Mouse (Mus musculus): ENCODE results near the gene Timm44. TPM values are rescaled to one million over a fixed set of nuclear protein-coding genes. Genes with fewer than 3 reads are reported as not detected.

Gene Timm44
- polyA plus RNA-seq, 1 experiment from 2014 or later = 77.0 TPM

- Histone ChIP-seq H3K4me2 (peak overlapping the region; percentile 92), H3K27ac (ENCODE audit: low read depth) (peak overlapping the region; percentile 60), H3K4me3 (ENCODE audit: low read depth, low read length) (peak overlapping the region; percentile 42), H3K9ac (peak overlapping the region; percentile 54), H3K27me3 (ENCODE audit: insufficient read depth, low read length) (peaks cover 37% of the 10 kb centered on the region), H3K9me3 (ENCODE audit: low read depth, low read length) (no peaks in the 10 kb centered on the region), H3K4me1 (ENCODE audit: insufficient read depth) (0 out of 2 replicates have a peak, but pooled peaks cover 9% of the 10 kb centered on the region), H3K36me3 (ENCODE audit: insufficient read depth) (peaks cover 8% of the 10 kb centered on the region; the same call in 1 of the 2 replicates)
- 2% methylated on average over 17 of the region's 18 CpGs for WGBS
- no peak for TF ChIP-seq CTCF (IDR thresholded peaks at IDR 0.05; ENCODE audit: low read depth)
- DNase-seq (peak; percentile 73), ATAC-seq (ENCODE audit: insufficient read depth) (peak; percentile 68)
Observed at GRCm38 (mm10) chr8:4213210-4214005, 62.3 kb downstream of the Timm44 start.

- peak overlapping the region; percentile 42 for H3K4me3 ChIP-seq (ENCODE audit: low read depth, low read length)
- peak overlapping the region; percentile 54 for H3K9ac ChIP-seq
- H3K4me1 ChIP-seq (ENCODE audit: insufficient read depth) = 0 out of 2 replicates have a peak, but pooled peaks cover 9% of the 10 kb centered on the region
- H3K27me3 ChIP-seq (ENCODE audit: insufficient read depth, low read length) = peaks cover 33% of the 10 kb centered on the region
- 2% methylated on average over 25 of the region's 25 CpGs for WGBS
- DNase-seq = peak; percentile 50
- peak; percentile 14 for ATAC-seq (ENCODE audit: insufficient read depth)
- H3K27ac ChIP-seq (ENCODE audit: low read depth) = no peak overlapping the region
- H3K9me3 ChIP-seq (ENCODE audit: low read depth, low read length) = no peaks in the 10 kb centered on the region
- peaks cover 11% of the 10 kb centered on the region; the same call in 1 of the 2 replicates for H3K36me3 ChIP-seq (ENCODE audit: insufficient read depth)
- peak overlapping the region; percentile 92 for H3K4me2 ChIP-seq
- TF ChIP-seq CTCF (IDR thresholded peaks at IDR 0.05; ENCODE audit: low read depth) = no peak
Observed at GRCm38 (mm10) chr8:4212809-4213209, 62.9 kb downstream of the Timm44 start.

DNA sequence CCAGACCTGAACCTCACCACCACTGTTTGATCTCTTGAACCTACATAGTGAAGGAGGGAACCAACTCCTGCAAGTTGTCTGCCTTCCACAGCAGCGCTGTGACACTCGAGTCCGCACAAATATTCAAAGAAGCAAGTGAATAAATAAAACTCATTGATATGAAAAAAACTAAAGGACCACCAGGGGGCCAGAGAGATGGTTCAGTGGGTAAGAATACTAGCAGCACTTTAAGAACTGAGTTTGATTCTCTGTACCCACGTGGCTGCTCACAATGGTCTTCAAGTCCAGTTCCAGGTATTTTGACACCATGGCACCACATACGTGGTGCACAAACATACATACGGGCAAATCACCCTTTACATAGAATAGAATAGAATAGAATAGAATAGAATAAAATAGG is 64.6 kb downstream of the Timm44 start:
- H3K4me3 ChIP-seq (ENCODE audit: low read depth, low read length) = no peak overlapping the region
- peaks cover 18% of the 10 kb centered on the region for H3K27me3 ChIP-seq (ENCODE audit: insufficient read depth, low read length)
- no peak overlapping the region for H3K27ac ChIP-seq (ENCODE audit: low read depth)
- H3K4me2 ChIP-seq = no peak overlapping the region
- no peak for ATAC-seq (ENCODE audit: insufficient read depth)
- H3K36me3 ChIP-seq (ENCODE audit: insufficient read depth) = peaks cover 11% of the 10 kb centered on the region; the same call in 1 of the 2 replicates
- 0 out of 2 replicates have a peak, but pooled peaks cover 9% of the 10 kb centered on the region for H3K4me1 ChIP-seq (ENCODE audit: insufficient read depth)
- 72% methylated on average over 6 of the region's 6 CpGs for WGBS
- H3K9me3 ChIP-seq (ENCODE audit: low read depth, low read length) = no peaks in the 10 kb centered on the region
- TF ChIP-seq CTCF (IDR thresholded peaks at IDR 0.05; ENCODE audit: low read depth) = 0 out of 2 replicates have a peak, but pooled peaks have one; percentile 7
- no peak overlapping the region for H3K9ac ChIP-seq
- DNase-seq = peak; percentile 25

Other genes with a start within 250 kb of the Timm44 start
- not detected in 2 replicates for gene Cd209f, start 170.1 kb downstream of the Timm44 start, polyA plus RNA-seq (2014; fragmentation: Nextera tagmentation; extraction: Ambion mirVana)
- gene Cd209g, start 141.8 kb downstream of the Timm44 start, polyA plus RNA-seq (2014; fragmentation: Nextera tagmentation; extraction: Ambion mirVana) = not detected in 2 replicates
- gene Evi5l, start 109.3 kb downstream of the Timm44 start, polyA plus RNA-seq (2014; fragmentation: Nextera tagmentation; extraction: Ambion mirVana) = 21.7 and 26.8 TPM in 2 replicates
- 9.7 TPM in 2 replicates for gene Prr36, start 58.5 kb downstream of the Timm44 start, polyA plus RNA-seq (2014; fragmentation: Nextera tagmentation; extraction: Ambion mirVana)
- gene Lrrc8e, start 49.1 kb downstream of the Timm44 start, polyA plus RNA-seq (2014; fragmentation: Nextera tagmentation; extraction: Ambion mirVana) = 1.9 and 2.3 TPM in 2 replicates
- gene Map2k7, start 37.2 kb downstream of the Timm44 start, polyA plus RNA-seq (2014; fragmentation: Nextera tagmentation; extraction: Ambion mirVana) = 16.2 and 20.9 TPM in 2 replicates
- 1.2 and 1.5 TPM in 2 replicates for gene Gm49320, start 37.0 kb downstream of the Timm44 start, polyA plus RNA-seq (2014; fragmentation: Nextera tagmentation; extraction: Ambion mirVana)
- 2.0 and 3.2 TPM in 2 replicates for gene Tgfbr3l, start 27.7 kb downstream of the Timm44 start, polyA plus RNA-seq (2014; fragmentation: Nextera tagmentation; extraction: Ambion mirVana)
- gene Snapc2, start 22.8 kb downstream of the Timm44 start, polyA plus RNA-seq (2014; fragmentation: Nextera tagmentation; extraction: Ambion mirVana) = 60.6 and 63.5 TPM in 2 replicates
- gene Ctxn1, start 16.6 kb downstream of the Timm44 start, polyA plus RNA-seq (2014; fragmentation: Nextera tagmentation; extraction: Ambion mirVana) = 65.7 and 80.7 TPM in 2 replicates
- gene Ccl25, start 49.3 kb upstream of the Timm44 start, polyA plus RNA-seq (2014; fragmentation: Nextera tagmentation; extraction: Ambion mirVana) = 16.2 and 16.4 TPM in 2 replicates
- gene Elavl1, start 49.5 kb upstream of the Timm44 start, polyA plus RNA-seq (2014; fragmentation: Nextera tagmentation; extraction: Ambion mirVana) = 307 and 319 TPM in 2 replicates
- gene Cers4, start 217.1 kb upstream of the Timm44 start, polyA plus RNA-seq (2014; fragmentation: Nextera tagmentation; extraction: Ambion mirVana) = 27.1 and 29.4 TPM in 2 replicates

Measured in lung, embryonic 14.5 days (tissue).